Mouse (Mus musculus) limb, embryonic 12.5 days (tissue): Measurements from ENCODE around the gene Zbtb3. TPM values are rescaled to one million over a fixed set of nuclear protein-coding genes. Genes with fewer than 3 reads are reported as not detected.

Experiments used
- ATAC-seq: fragments of 200-750 bp; cut with Nextera tagmentation; 2 replicates; pipeline ENCODE4 v1.8.0; 2017; ENCODE audit warnings: low read depth, moderate TSS enrichment; ENCODE audit not compliant: insufficient number of reproducible peaks, insufficient read depth, low FRiP score, low TSS enrichment
- H3K27ac ChIP-seq: fragments of 300-500 bp; sonication (generic); 2 replicates; pipeline ENCODE4 v1.5.1; 2016; ENCODE audit warnings: mild to moderate bottlenecking, moderate library complexity
- H3K27me3 ChIP-seq: fragments of 300-500 bp; sonication (generic); 2 replicates; pipeline ENCODE4 v1.6.1; 2016; ENCODE audit warnings: mild to moderate bottlenecking, moderate library complexity
- H3K36me3 ChIP-seq: fragments of 300-500 bp; sonication (generic); 2 replicates; pipeline ENCODE4 v1.6.1; 2016; ENCODE audit warnings: mild to moderate bottlenecking, moderate library complexity
- H3K4me1 ChIP-seq: fragments of 300-500 bp; sonication (generic); replicated peaks from 2 replicates; pipeline ENCODE4 v1.6.1; 2016
- H3K4me2 ChIP-seq: fragments of 300-500 bp; sonication (generic); 2 replicates; pipeline ENCODE4 v1.6.1; 2016; ENCODE audit warnings: mild to moderate bottlenecking, moderate library complexity
- H3K4me3 ChIP-seq: fragments of 300-500 bp; sonication (generic); replicated peaks from 2 replicates; pipeline ENCODE4 v1.5.1; 2016; ENCODE audit warnings: mild to moderate bottlenecking
- H3K9ac ChIP-seq: fragments of 300-500 bp; sonication (generic); replicated peaks from 2 replicates; pipeline ENCODE4 v1.6.1; 2016; ENCODE audit warnings: mild to moderate bottlenecking, moderate library complexity
- H3K9me3 ChIP-seq: fragments of 300-500 bp; sonication (generic); 2 replicates; pipeline ENCODE4 v1.6.1; 2016; ENCODE audit warnings: mild to moderate bottlenecking, moderate library complexity
- WGBS: fragments of 180-500 bp; shearing (Covaris S2); methylation state at CpG from one replicate; pipeline ENCODE4 v1.1.7; 2016; 5-methylcytosine and 5-hydroxymethylcytosine counted together
- polyA plus RNA-seq: library from polyadenylated mRNA; unstranded; fragments of >200 nt; fragmentation: Nextera tagmentation; extraction: Ambion mirVana; gene quantifications from 2 replicates; pipeline ENCODE4 v1.2.1, GENCODE M21; 2016

Gene Zbtb3
- polyA plus RNA-seq = 6.1 and 6.2 TPM in 2 replicates

DNA sequence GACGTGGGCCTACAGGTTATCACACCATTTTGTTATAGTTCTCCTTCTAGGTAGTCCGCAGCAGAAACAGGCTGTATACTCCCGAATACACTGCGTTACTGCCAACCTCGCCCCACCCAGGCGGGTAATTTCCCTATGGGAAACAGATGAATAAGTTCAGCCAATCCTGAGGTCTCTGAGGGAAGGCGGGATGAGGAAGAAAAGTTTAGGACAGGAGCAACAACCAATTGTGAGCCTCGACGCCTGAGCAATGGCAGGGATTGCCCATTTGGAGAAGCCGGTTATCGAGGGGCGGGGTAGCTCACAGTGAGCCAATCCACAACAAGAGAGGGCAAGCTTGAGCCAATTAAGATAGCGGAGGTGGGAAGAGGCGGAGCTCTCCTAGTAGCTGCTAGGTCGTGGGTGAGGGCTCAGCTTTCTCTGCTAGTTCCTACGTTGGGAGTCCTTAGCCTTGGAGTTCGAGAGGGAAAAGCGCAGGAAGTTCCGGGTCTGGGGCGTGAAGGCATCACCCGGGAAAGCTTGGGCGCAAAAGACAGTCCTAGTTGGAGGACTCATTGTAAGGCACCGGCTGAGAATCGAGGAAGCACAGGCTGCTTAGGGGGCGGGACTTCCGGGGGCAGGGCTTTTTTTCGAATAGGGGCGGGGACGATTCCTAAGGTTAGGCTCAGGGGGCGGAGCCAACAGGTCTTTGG, at the start of gene Zbtb3:
Gene Zbtb3 (plus strand): TSS at position 426 of the 692 bp plus-strand sequence.
- H3K4me3 ChIP-seq = peak within 1 kb of the TSS; percentile 54
- no peaks in the 10 kb centered on the region for H3K27me3 ChIP-seq
- H3K4me2 ChIP-seq = peak within 1 kb of the TSS; percentile 70
- peak within 1 kb of the TSS; percentile 40; the same call in 1 of the 2 replicates for H3K9ac ChIP-seq
- H3K9me3 ChIP-seq = no peaks in the 10 kb centered on the region
- WGBS = under 1% methylated on average over 30 of the region's 30 CpGs
- peak; percentile 96 for ATAC-seq
- peak within 1 kb of the TSS; percentile 81 for H3K27ac ChIP-seq
- peaks cover 34% of the 10 kb centered on the region for H3K36me3 ChIP-seq
- H3K4me1 ChIP-seq = peaks cover 11% of the 10 kb centered on the region

DNA sequence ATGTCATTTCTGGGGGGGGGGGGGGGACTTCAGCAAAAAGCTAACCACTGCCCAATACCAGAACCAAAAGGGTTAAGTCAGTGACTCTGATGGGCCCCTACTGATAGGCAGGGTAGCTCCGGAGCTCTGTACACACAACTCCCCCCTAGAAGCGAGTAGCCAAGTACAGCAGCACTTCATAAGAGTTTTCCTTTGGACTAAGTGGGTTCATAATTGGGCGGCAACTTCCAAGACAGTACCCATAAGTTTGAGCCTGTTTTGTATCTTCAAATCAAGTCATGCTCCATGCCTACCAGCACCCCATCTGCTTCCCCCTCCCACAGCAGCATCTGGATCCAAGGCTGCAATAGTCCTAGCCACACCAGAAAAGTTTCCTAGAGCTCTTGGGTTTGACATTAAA, 46.7 kb upstream of the Zbtb3 start:
- H3K36me3 ChIP-seq = peaks cover 51% of the 10 kb centered on the region
- no peak overlapping the region for H3K27ac ChIP-seq
- H3K4me3 ChIP-seq = peak overlapping the region; percentile 97; the same call in 1 of the 2 replicates
- no peaks in the 10 kb centered on the region for H3K9me3 ChIP-seq
- H3K9ac ChIP-seq = no peak overlapping the region
- no peaks in the 10 kb centered on the region for H3K27me3 ChIP-seq
- no peak for ATAC-seq
- H3K4me1 ChIP-seq = peaks cover 16% of the 10 kb centered on the region
- 82% methylated on average over 3 of the region's 3 CpGs for WGBS
- peak overlapping the region; percentile 81 for H3K4me2 ChIP-seq

GRCm38 (mm10) chr19:8756635-8757387, 45.5 kb upstream of the Zbtb3 start, which contains the start of gene Nxf1:
TSS of gene Nxf1 (plus strand) at chr19:8757073.
- Histone ChIP-seq H3K4me2 (peak within 1 kb of the TSS; percentile 81), H3K27me3 (no peaks in the 10 kb centered on the region), H3K4me3 (peak within 1 kb of the TSS; percentile 97), H3K36me3 (peaks cover 46% of the 10 kb centered on the region), H3K9ac (peak within 1 kb of the TSS; percentile 96), H3K27ac (peak within 1 kb of the TSS; percentile 95), H3K9me3 (no peaks in the 10 kb centered on the region), H3K4me1 (peaks cover 16% of the 10 kb centered on the region)
- peak; percentile 88 for ATAC-seq
- under 1% methylated on average over 73 of the region's 75 CpGs for WGBS

- WGBS = 6% methylated on average over 14 of the region's 14 CpGs
- peak overlapping the region; percentile 97 for H3K4me3 ChIP-seq
- peak overlapping the region; percentile 81 for H3K4me2 ChIP-seq
- peaks cover 16% of the 10 kb centered on the region for H3K4me1 ChIP-seq
- H3K9me3 ChIP-seq = no peaks in the 10 kb centered on the region
- no peaks in the 10 kb centered on the region for H3K27me3 ChIP-seq
- no peak for ATAC-seq
- H3K27ac ChIP-seq = peak overlapping the region; percentile 95
- peak overlapping the region; percentile 96 for H3K9ac ChIP-seq
- peaks cover 46% of the 10 kb centered on the region for H3K36me3 ChIP-seq
Measured at GRCm38 (mm10) chr19:8757471-8757998, 44.8 kb upstream of the Zbtb3 start.

- H3K4me1 ChIP-seq = peaks cover 16% of the 10 kb centered on the region
- H3K4me2 ChIP-seq = peak overlapping the region; percentile 81; the same call in 1 of the 2 replicates
- no peak for ATAC-seq
- peaks cover 47% of the 10 kb centered on the region for H3K36me3 ChIP-seq
- H3K9me3 ChIP-seq = no peaks in the 10 kb centered on the region
- H3K9ac ChIP-seq = no peak overlapping the region
- H3K27ac ChIP-seq = no peak overlapping the region
- WGBS = 84% methylated on average over 2 of the region's 2 CpGs
- no peaks in the 10 kb centered on the region for H3K27me3 ChIP-seq
- no peak overlapping the region for H3K4me3 ChIP-seq
Measured at GRCm38 (mm10) chr19:8758899-8759298, 43.5 kb upstream of the Zbtb3 start.

DNA sequence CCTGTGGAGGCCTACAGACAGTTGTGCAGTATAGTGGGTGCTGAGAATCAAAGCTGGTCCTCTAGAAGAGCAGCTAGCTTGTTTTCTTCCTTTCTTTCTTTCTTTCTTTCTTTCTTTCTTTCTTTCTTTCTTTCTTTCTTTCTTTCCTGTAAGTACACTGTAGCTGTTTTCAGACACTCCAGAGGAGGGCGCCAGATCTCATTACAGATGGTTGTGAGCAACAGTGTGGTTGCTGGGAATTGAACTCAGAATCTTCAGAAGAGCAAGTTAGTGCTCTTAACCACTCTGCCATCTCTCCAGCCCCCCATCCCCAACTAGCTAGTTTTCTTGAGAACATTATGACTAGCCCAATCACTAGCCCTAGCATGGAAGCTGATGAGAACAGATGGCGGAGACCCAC, 41.6 kb upstream of the Zbtb3 start:
- no peak overlapping the region for H3K27ac ChIP-seq
- peaks cover 50% of the 10 kb centered on the region for H3K36me3 ChIP-seq
- H3K9me3 ChIP-seq = peaks cover 10% of the 10 kb centered on the region; the same call in 1 of the 2 replicates
- no peak overlapping the region for H3K4me2 ChIP-seq
- WGBS = 94% methylated on average over 2 of the region's 2 CpGs
- H3K9ac ChIP-seq = no peak overlapping the region
- ATAC-seq = no peak
- no peaks in the 10 kb centered on the region for H3K27me3 ChIP-seq
- H3K4me3 ChIP-seq = no peak overlapping the region
- H3K4me1 ChIP-seq = peaks cover 12% of the 10 kb centered on the region

DNA sequence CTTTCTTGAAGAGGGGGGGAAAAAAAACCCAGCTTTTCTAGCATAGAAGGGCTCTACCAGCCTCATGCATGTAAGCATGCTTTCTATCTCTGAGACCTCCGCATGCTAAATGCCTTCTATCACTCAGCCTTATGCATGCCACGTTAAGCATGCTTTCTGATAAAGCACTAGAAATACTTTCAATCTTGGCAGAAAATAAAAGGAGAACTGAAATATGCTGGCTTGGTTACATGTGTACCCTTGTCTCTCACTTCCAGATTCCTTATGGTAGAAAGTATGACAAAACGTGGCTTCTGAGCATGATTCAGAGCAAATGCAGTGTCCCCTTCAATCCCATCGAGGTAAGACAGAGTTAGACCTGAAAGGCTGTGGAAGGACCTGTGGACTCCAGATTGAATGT, 39.1 kb upstream of the Zbtb3 start:
- H3K4me2 ChIP-seq = no peak overlapping the region
- 90% methylated on average over 4 of the region's 4 CpGs for WGBS
- peaks cover 11% of the 10 kb centered on the region; the same call in 1 of the 2 replicates for H3K9me3 ChIP-seq
- H3K27me3 ChIP-seq = no peaks in the 10 kb centered on the region
- H3K36me3 ChIP-seq = peaks cover 73% of the 10 kb centered on the region
- no peak overlapping the region for H3K27ac ChIP-seq
- H3K9ac ChIP-seq = no peak overlapping the region
- ATAC-seq = no peak
- H3K4me3 ChIP-seq = no peak overlapping the region
- H3K4me1 ChIP-seq = peaks cover 4% of the 10 kb centered on the region

DNA sequence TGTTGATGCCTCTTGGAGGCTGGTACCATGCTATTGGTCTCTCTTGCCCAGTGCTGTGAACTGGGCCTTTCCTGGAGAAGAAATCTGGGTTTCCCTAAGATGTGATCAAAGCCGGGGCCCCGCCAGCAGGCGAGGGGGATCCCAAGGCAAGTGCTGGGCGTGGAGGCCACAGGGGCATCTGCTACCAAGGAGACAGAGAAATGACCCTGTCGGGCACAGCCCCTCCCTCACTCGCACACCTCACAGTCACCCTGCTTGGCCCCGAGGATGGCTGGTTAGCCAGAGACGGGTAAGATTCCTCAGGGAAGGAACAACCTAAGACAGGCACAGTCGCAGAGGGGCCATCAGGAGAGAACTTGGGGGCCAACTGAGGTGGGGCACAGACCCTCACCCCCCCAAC, 36.8 kb upstream of the Zbtb3 start:
- H3K9ac ChIP-seq = no peak overlapping the region
- ATAC-seq = 0 out of 2 replicates have a peak, but pooled peaks have one; percentile 20
- peaks cover 94% of the 10 kb centered on the region for H3K36me3 ChIP-seq
- no peaks in the 10 kb centered on the region for H3K27me3 ChIP-seq
- H3K9me3 ChIP-seq = peaks cover 11% of the 10 kb centered on the region; the same call in 1 of the 2 replicates
- H3K4me1 ChIP-seq = peaks cover 4% of the 10 kb centered on the region
- 95% methylated on average over 9 of the region's 9 CpGs for WGBS
- H3K4me3 ChIP-seq = no peak overlapping the region
- H3K27ac ChIP-seq = no peak overlapping the region
- H3K4me2 ChIP-seq = no peak overlapping the region

DNA sequence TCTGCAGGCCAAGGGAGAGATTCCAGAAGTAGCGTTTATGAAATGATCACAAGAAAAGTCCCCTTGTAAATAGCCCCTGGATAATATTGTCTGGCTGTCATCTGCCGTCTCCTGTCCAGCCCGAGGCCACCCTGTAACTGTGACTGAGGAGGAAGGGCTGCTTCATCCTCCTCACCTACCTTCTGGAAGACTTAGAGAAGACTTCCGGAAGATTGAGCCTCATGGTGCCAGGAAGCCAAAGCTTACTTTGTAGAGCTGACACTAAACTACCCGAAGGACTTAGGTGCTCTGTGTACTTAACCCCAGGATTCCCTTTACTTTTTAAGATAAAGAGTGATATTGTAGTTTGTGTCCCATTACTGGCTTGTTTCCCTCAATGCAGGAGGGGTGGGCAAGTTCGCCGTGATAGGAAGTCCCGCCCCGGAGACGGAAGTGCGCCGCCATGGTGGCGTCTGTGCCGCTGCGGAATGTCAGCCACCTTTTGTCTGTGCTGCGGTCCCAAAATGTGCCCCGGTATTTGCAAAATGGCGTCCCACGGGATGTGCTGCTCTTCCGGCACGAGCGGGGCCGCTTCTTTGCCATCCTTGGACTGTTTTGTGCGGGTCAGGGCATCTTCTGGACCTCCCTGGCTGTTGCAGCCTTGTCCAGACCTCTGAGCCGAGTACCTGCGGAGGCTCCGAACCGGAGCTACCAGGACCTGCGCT, 31.6 kb upstream of the Zbtb3 start, which contains the start of gene Tmem223:
Gene Tmem223 (plus strand): TSS at position 430 of the 704 bp plus-strand sequence.
- Histone ChIP-seq H3K36me3 (peaks cover 75% of the 10 kb centered on the region), H3K9ac (peak within 1 kb of the TSS; percentile 90), H3K4me2 (peak within 1 kb of the TSS; percentile 69), H3K27ac (peak within 1 kb of the TSS; percentile 91), H3K4me1 (peaks cover 30% of the 10 kb centered on the region), H3K27me3 (no peaks in the 10 kb centered on the region), H3K4me3 (peak within 1 kb of the TSS; percentile 70), H3K9me3 (0 out of 2 replicates have a peak, but pooled peaks cover under 1% of the 10 kb centered on the region)
- 24% methylated on average over 29 of the region's 29 CpGs for WGBS
- 0 out of 2 replicates have a peak, but pooled peaks have one; percentile 2 for ATAC-seq

DNA sequence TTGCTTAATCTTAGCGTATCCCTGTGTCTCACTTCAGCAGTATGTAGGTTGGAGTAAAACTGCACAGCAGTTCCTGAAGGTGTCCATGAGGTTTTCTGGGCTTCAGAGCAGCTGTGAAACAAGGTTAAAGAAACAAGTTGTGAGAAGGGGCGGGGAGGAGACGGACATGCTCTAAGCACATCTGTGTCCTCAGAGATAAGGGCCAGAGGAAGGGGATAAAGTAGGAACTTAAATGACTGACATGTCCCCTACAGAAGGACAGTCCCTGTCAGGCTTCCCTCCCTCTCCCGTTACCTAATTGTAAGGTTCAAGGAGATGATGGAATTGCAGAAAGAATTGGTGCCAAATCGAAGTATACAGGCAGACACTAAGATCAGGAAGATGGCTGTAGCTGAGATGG, 29.4 kb upstream of the Zbtb3 start:
- ATAC-seq = no peak
- Histone ChIP-seq H3K4me1 (peaks cover 32% of the 10 kb centered on the region), H3K4me2 (peak overlapping the region; percentile 94), H3K4me3 (peak overlapping the region; percentile 75), H3K9me3 (no peaks in the 10 kb centered on the region), H3K36me3 (peaks cover 57% of the 10 kb centered on the region), H3K27me3 (no peaks in the 10 kb centered on the region), H3K27ac (0 out of 2 replicates have a peak overlapping the region, but pooled peaks have one; percentile 99), H3K9ac (peak overlapping the region; percentile 93; the same call in 1 of the 2 replicates)
- WGBS = 87% methylated on average over 5 of the region's 5 CpGs
